In genomic region chr19:8929224-8930088, GRCm38 (mm10) we compare ENCODE assay signal across 8 mouse cellular contexts. TPM values are rescaled to one million over a fixed set of nuclear protein-coding genes. Genes with fewer than 3 reads are reported as not detected.
DNase-seq lines count a peak whose midpoint lies in the region; ATAC-seq and TF ChIP-seq lines count a peak whose summit lies in the region.

Gene Rom1 (minus strand): TSS chr19:8929356.
Gene Eml3 (plus strand): TSS chr19:8929552.

- no peak for TF ChIP-seq EP300 in liver, postnatal 0 days (IDR thresholded peaks at IDR 0.05; ENCODE audit: low read depth)

- H3K9ac ChIP-seq in embryonic facial prominence, embryonic 14.5 days (ENCODE audit: low read depth, low read length), result peak within 1 kb of the TSS; percentile 86
- H3K9ac ChIP-seq in kidney, embryonic 14.5 days (ENCODE audit: low read depth, low read length), result peak within 1 kb of the TSS; percentile 81
- H3K9ac ChIP-seq in liver, postnatal 0 days (replicated peaks), result peak within 1 kb of the TSS; percentile 84
- peak within 1 kb of the TSS; percentile 72 for H3K9ac ChIP-seq in neural tube, embryonic 12.5 days

- WGBS in embryonic facial prominence, embryonic 14.5 days, result under 1% methylated on average over 29 of the region's 74 CpGs
- WGBS in heart, embryonic 10.5 days, result under 1% methylated on average over 73 of the region's 74 CpGs
- under 1% methylated on average over 48 of the region's 74 CpGs for WGBS in kidney, embryonic 14.5 days
- WGBS in liver, postnatal 0 days (ENCODE audit: insufficient replicate concordance), result under 1% methylated on average over 69 of the region's 74 CpGs
- under 1% methylated on average over 70 of the region's 74 CpGs for WGBS in neural tube, embryonic 12.5 days

- TF ChIP-seq CTCF in liver, postnatal 0 days (IDR thresholded peaks at IDR 0.05; ENCODE audit: low read depth), result peak; percentile 70

- peak within 1 kb of the TSS; percentile 65 for H3K27ac ChIP-seq in embryonic facial prominence, embryonic 14.5 days (replicated peaks; ENCODE audit: low read depth, low read length)
- H3K27ac ChIP-seq in heart, embryonic 10.5 days, result peak within 1 kb of the TSS; percentile 92
- peak within 1 kb of the TSS; percentile 83 for H3K27ac ChIP-seq in kidney, embryonic 14.5 days (ENCODE audit: low read depth, low read length)
- peak within 1 kb of the TSS; percentile 91 for H3K27ac ChIP-seq in liver, postnatal 0 days (ENCODE audit: low read depth)
- no peak within 1 kb of the TSS for H3K27ac ChIP-seq in neural tube, embryonic 12.5 days

- no peaks in the 10 kb centered on the region for H3K27me3 ChIP-seq in embryonic facial prominence, embryonic 14.5 days (replicated peaks; ENCODE audit: control insufficient read depth, insufficient read depth, low read length)
- H3K27me3 ChIP-seq in heart, embryonic 10.5 days (ENCODE audit: insufficient read depth, poor library complexity, severe bottlenecking), result no peaks in the 10 kb centered on the region
- H3K27me3 ChIP-seq in kidney, embryonic 14.5 days (ENCODE audit: control insufficient read depth, insufficient read depth, low read length), result no peaks in the 10 kb centered on the region
- H3K27me3 ChIP-seq in liver, postnatal 0 days (ENCODE audit: insufficient read depth, low read length), result no peaks in the 10 kb centered on the region
- H3K27me3 ChIP-seq in neural tube, embryonic 12.5 days (replicated peaks), result no peaks in the 10 kb centered on the region

- peak within 1 kb of the TSS; percentile 78 for H3K4me2 ChIP-seq in embryonic facial prominence, embryonic 14.5 days (ENCODE audit: low read depth, low read length)
- peak within 1 kb of the TSS; percentile 83 for H3K4me2 ChIP-seq in kidney, embryonic 14.5 days (replicated peaks; ENCODE audit: low read depth, low read length)
- H3K4me2 ChIP-seq in liver, postnatal 0 days (ENCODE audit: low read depth, low read length), result peak within 1 kb of the TSS; percentile 93
- H3K4me2 ChIP-seq in neural tube, embryonic 12.5 days (replicated peaks), result peak within 1 kb of the TSS; percentile 84

- DNase-seq in CD4-positive, CD25-positive, alpha-beta regulatory T cell, adult 2 months (ENCODE audit: low read depth, low spot score), result peak; percentile 86
- DNase-seq in adrenal gland, postnatal 4 days (ENCODE audit: low spot score in 2 of 2), result peak; percentile 70 to 78
- peak; percentile 81 for DNase-seq in embryonic facial prominence, embryonic 14.5 days (ENCODE audit: low spot score)
- DNase-seq in heart, embryonic 10.5 days (ENCODE audit: low spot score), result peak; percentile 94
- DNase-seq in liver, postnatal 0 days, result peak; percentile 90
- DNase-seq in testis, postnatal 14 days (ENCODE audit: low spot score), result peak; percentile 82

- H3K36me3 ChIP-seq in embryonic facial prominence, embryonic 14.5 days (ENCODE audit: control insufficient read depth, insufficient read depth, low read length), result peaks cover 57% of the 10 kb centered on the region
- H3K36me3 ChIP-seq in heart, embryonic 10.5 days, result peaks cover 53% of the 10 kb centered on the region
- peaks cover 45% of the 10 kb centered on the region for H3K36me3 ChIP-seq in kidney, embryonic 14.5 days (ENCODE audit: control insufficient read depth, insufficient read depth, low read length)
- H3K36me3 ChIP-seq in liver, postnatal 0 days (replicated peaks; ENCODE audit: insufficient read depth, low read length), result peaks cover 40% of the 10 kb centered on the region
- peaks cover 34% of the 10 kb centered on the region for H3K36me3 ChIP-seq in neural tube, embryonic 12.5 days

- no peaks in the 10 kb centered on the region for H3K4me1 ChIP-seq in embryonic facial prominence, embryonic 14.5 days (ENCODE audit: control insufficient read depth, insufficient read depth, low read length)
- H3K4me1 ChIP-seq in heart, embryonic 10.5 days, result peaks cover 18% of the 10 kb centered on the region
- peaks cover 16% of the 10 kb centered on the region for H3K4me1 ChIP-seq in kidney, embryonic 14.5 days (ENCODE audit: control insufficient read depth, insufficient read depth, low read length)
- H3K4me1 ChIP-seq in liver, postnatal 0 days (ENCODE audit: insufficient read depth), result peaks cover 28% of the 10 kb centered on the region
- H3K4me1 ChIP-seq in neural tube, embryonic 12.5 days, result peaks cover 20% of the 10 kb centered on the region

- H3K4me3 ChIP-seq in embryonic facial prominence, embryonic 14.5 days (ENCODE audit: low read depth, low read length), result peak within 1 kb of the TSS; percentile 80
- H3K4me3 ChIP-seq in heart, embryonic 10.5 days, result peak within 1 kb of the TSS; percentile 82
- H3K4me3 ChIP-seq in kidney, embryonic 14.5 days (ENCODE audit: low read length), result peak within 1 kb of the TSS; percentile 82
- H3K4me3 ChIP-seq in liver, postnatal 0 days (ENCODE audit: low read depth, low read length), result peak within 1 kb of the TSS; percentile 72
- H3K4me3 ChIP-seq in neural tube, embryonic 12.5 days, result peak within 1 kb of the TSS; percentile 59

- ATAC-seq in embryonic facial prominence, embryonic 14.5 days (ENCODE audit: low read depth), result peak; percentile 78
- peak; percentile 85 for ATAC-seq in kidney, embryonic 14.5 days (ENCODE audit: low FRiP score, low TSS enrichment)
- peak; percentile 79 for ATAC-seq in liver, postnatal 0 days
- ATAC-seq in neural tube, embryonic 12.5 days (ENCODE audit: low FRiP score, low read depth), result peak; percentile 67

- H3K9me3 ChIP-seq in embryonic facial prominence, embryonic 14.5 days (ENCODE audit: control insufficient read depth, low read length), result no peaks in the 10 kb centered on the region
- no peaks in the 10 kb centered on the region for H3K9me3 ChIP-seq in heart, embryonic 10.5 days
- H3K9me3 ChIP-seq in kidney, embryonic 14.5 days (ENCODE audit: control insufficient read depth, low read length), result no peaks in the 10 kb centered on the region
- no peaks in the 10 kb centered on the region for H3K9me3 ChIP-seq in liver, postnatal 0 days (ENCODE audit: low read length)
- H3K9me3 ChIP-seq in neural tube, embryonic 12.5 days, result no peaks in the 10 kb centered on the region

RNA-seq across cellular contexts. Expression of gene Rom1, which starts in this region (rescaled TPM):
- total RNA-seq in adrenal gland, postnatal 4 days (2021), result 10 to 100 TPM; 13.3 to 15.3 TPM
- polyA plus RNA-seq in embryonic facial prominence, embryonic 14.5 days (2014; fragmentation: Nextera tagmentation; extraction: Ambion mirVana), result 2.2 and 2.5 TPM in 2 replicates
- 3.2 and 5.2 TPM in 2 replicates for polyA plus RNA-seq in heart, embryonic 10.5 days (2016; fragmentation: Nextera tagmentation; extraction: Ambion mirVana)
- polyA plus RNA-seq in kidney, embryonic 14.5 days (2014; fragmentation: Nextera tagmentation; extraction: Ambion mirVana), result 1.2 and 2.0 TPM in 2 replicates
- 2.0 and 2.5 TPM in 2 replicates for polyA plus RNA-seq in liver, postnatal 0 days (2015; fragmentation: Nextera tagmentation; extraction: Ambion mirVana)
- 2.1 and 2.3 TPM in 2 replicates for polyA plus RNA-seq in neural tube, embryonic 12.5 days (2016; fragmentation: Nextera tagmentation; extraction: Ambion mirVana)

RNA-seq across cellular contexts. Expression of gene Eml3, which starts in this region (rescaled TPM):
- 10 to 100 TPM; 65.2 to 72.1 TPM for total RNA-seq in adrenal gland, postnatal 4 days (2021)
- polyA plus RNA-seq in embryonic facial prominence, embryonic 14.5 days (2014; fragmentation: Nextera tagmentation; extraction: Ambion mirVana), result 18.2 and 20.4 TPM in 2 replicates
- 17.4 and 24.4 TPM in 2 replicates for polyA plus RNA-seq in heart, embryonic 10.5 days (2016; fragmentation: Nextera tagmentation; extraction: Ambion mirVana)
- polyA plus RNA-seq in kidney, embryonic 14.5 days (2014; fragmentation: Nextera tagmentation; extraction: Ambion mirVana), result 17.6 and 18.7 TPM in 2 replicates
- polyA plus RNA-seq in liver, postnatal 0 days (2015; fragmentation: Nextera tagmentation; extraction: Ambion mirVana), result 8.0 and 9.5 TPM in 2 replicates
- polyA plus RNA-seq in neural tube, embryonic 12.5 days (2016; fragmentation: Nextera tagmentation; extraction: Ambion mirVana), result 14.1 and 14.3 TPM in 2 replicates
